Mouse (Mus musculus) liver, adult 2 months (tissue): ENCODE measurements at regions not wholly inside any gene's neighbourhood (a gene's known extent, or its start where the extent isn't known, plus 50 kb on each side); places are given as distances from the start of the nearest gene placed in this dataset.

Experiments used
- CTCF ChIP-seq: fragments of 200-500 bp; IDR thresholded peaks from 2 replicates; pipeline ENCODE4 v1.5.1; 2011; ENCODE audit warnings: low read depth, low read length, control low read depth
- POLR2A ChIP-seq: fragments of 200-500 bp; IDR thresholded peaks from 2 replicates; pipeline ENCODE4 v1.6.1; 2011; ENCODE audit warnings: low read length, control low read depth; ENCODE audit not compliant: insufficient read depth; ENCODE audit errors: extremely low read depth

DNA sequence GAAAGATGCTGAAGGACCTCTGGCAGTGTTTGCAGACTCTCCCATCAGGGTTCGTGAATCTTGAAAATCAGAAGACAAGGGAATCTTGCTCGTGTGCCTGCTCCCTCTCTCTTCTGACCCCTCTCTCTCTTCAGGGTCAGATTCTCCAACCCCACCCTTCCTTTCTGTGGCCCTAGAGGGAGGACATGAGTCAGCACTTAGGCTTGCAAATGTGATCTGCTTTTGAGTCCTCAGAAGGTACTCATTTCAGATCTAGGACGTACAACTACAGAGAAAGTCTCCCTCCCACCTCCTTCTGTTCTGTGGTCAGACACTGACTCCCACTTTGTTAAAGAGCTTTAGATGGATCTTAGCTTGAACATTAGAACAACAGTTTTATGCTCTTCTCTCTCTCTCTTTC, 156.9 kb upstream of the Prdm1 start:
- TF ChIP-seq POLR2A = no peak
- no peak for TF ChIP-seq CTCF
